Mouse (Mus musculus): ENCODE measurements around the gene Zfp575.

Zfp575 gene

GRCm38 (mm10) chr7:24563191-24563836 is 24.1 kb downstream of the Zfp575 start:
- DNase-seq = no peak

- no peak for DNase-seq
Observed at GRCm38 (mm10) chr7:24561450-24561849, 26.0 kb downstream of the Zfp575 start.

- DNase-seq = peak; percentile 60
Observed at GRCm38 (mm10) chr7:24555786-24556185, 31.7 kb downstream of the Zfp575 start.

DNA sequence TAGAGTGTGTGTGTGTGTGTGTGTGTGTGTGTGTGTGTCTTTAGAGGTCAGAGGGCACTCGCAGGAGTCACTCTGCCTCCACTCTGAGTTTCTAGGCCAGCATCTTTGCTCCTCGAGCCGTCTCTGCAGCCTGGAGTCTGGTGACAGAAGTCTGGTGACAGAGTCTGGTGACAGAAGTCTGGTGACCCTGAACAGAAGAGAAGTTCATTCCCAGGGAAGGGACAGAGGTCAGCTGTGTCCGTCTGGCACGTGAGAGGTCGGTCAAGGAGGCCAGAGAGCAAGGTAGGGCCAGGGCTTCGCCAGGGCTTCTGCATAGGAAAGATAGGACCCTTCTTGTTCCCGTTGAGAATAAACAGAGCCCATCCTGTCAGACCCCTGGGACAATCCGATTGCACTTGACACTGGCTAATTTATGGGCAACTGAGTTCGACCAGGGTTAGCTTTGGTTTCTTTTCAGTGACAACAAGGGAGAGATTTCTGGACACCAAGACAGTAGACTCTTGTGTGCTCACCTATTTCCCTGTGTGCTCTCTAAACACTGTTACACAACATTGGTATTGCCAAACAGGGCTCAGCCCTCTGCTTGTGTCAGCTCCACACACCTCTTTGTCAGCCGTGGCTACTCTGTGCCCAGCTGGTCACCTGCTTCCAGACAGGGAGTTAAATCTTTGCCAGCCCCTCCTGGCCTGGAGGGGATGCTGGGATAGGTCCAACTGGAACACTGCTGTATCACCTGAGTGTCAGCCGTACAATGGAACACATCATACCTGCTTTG is 35.3 kb downstream of the Zfp575 start:
- no peak for DNase-seq

- DNase-seq = no peak
Observed at GRCm38 (mm10) chr7:24547534-24548036, 39.9 kb downstream of the Zfp575 start.

- peak; percentile 100 for DNase-seq
Observed at GRCm38 (mm10) chr7:24546634-24547389, 40.6 kb downstream of the Zfp575 start.

GRCm38 (mm10) chr7:24546068-24546614 is 41.3 kb downstream of the Zfp575 start, which contains the start of the genes Pinlyp and Xrcc1:
Gene Pinlyp (minus strand): TSS chr7:24546118.
Gene Xrcc1 (plus strand): TSS chr7:24546289.
- DNase-seq = no peak

- no peak for DNase-seq
Observed at GRCm38 (mm10) chr7:24544506-24544905, 42.9 kb downstream of the Zfp575 start.

- DNase-seq = no peak
Observed at GRCm38 (mm10) chr7:24539686-24540085, 47.8 kb downstream of the Zfp575 start.

GRCm38 (mm10) chr7:24538701-24539100 is 48.7 kb downstream of the Zfp575 start:
- DNase-seq = no peak

DNA sequence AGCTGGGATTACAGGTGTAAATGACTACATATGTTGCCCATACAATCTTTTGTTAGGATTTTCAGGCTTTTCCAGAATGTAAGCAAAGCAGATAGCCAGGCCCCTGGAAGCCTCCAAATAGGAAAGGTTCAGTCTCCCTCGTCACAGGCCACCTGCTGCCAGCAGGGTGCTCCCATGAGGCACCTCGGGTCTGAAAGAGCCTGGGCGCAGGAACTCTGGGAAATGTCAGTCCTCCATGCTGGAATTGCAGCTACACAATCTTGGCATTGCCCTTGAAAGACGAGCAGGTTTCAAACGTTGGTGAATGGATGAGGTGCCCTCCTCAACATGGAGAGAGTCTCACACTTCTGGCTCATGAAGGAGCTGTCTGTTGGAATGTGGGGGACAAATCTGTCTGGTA is 49.3 kb downstream of the Zfp575 start:
- DNase-seq = no peak

- no peak for DNase-seq
Observed at GRCm38 (mm10) chr7:24537591-24537990, 49.9 kb downstream of the Zfp575 start.

GRCm38 (mm10) chr7:24537081-24537480 is 50.4 kb downstream of the Zfp575 start:
- DNase-seq = no peak

GRCm38 (mm10) chr7:24534301-24534700 is 53.1 kb downstream of the Zfp575 start:
- no peak for DNase-seq
